Mouse (Mus musculus) thymus, adult 2 months (tissue): ENCODE results near the gene Olfr1500. TPM values are rescaled to one million over a fixed set of nuclear protein-coding genes. Genes with fewer than 3 reads are reported as not detected.
"Not testable (repeated sequence)": the region's sequence is repeated elsewhere in the genome, so short reads cannot be mapped to it uniquely, and the experiment has no call there.

Experiments
- DNase-seq: peaks from one replicate; pipeline ENCODE4 v3.0.0; 2021
- H3K27ac ChIP-seq: fragments of 200-500 bp; 2 replicates; pipeline ENCODE4 v1.5.1; 2012; ENCODE audit warnings: low read length, control low read depth; ENCODE audit not compliant: control insufficient read depth, insufficient read depth
- H3K27me3 ChIP-seq: fragments of 200-500 bp; 2 replicates; pipeline ENCODE4 v1.6.1; 2012; ENCODE audit warnings: mild to moderate bottlenecking, low read length, moderate library complexity, mixed read lengths; ENCODE audit not compliant: control insufficient read depth, insufficient read depth
- H3K36me3 ChIP-seq: fragments of 200-500 bp; 2 replicates; pipeline ENCODE4 v1.6.1; 2012; ENCODE audit warnings: mild to moderate bottlenecking, low read length, moderate library complexity; ENCODE audit not compliant: control insufficient read depth, insufficient read depth
- H3K4me1 ChIP-seq: fragments of 200-500 bp; replicated peaks from 2 replicates; pipeline ENCODE4 v1.6.1; 2012; ENCODE audit warnings: low read length; ENCODE audit not compliant: control insufficient read depth, insufficient read depth
- H3K4me3 ChIP-seq: fragments of 200-500 bp; 2 replicates; pipeline ENCODE4 v1.5.1; 2012; ENCODE audit warnings: mild to moderate bottlenecking, low read length, control low read depth, moderate library complexity; ENCODE audit not compliant: control insufficient read depth, insufficient read depth
- CTCF ChIP-seq: fragments of 200-500 bp; IDR thresholded peaks from 2 replicates; pipeline ENCODE4 v1.5.1; 2012; ENCODE audit warnings: mild to moderate bottlenecking, control low read depth, low read length, moderate library complexity, borderline replicate concordance; ENCODE audit not compliant: control insufficient read depth, poor library complexity, insufficient read depth; ENCODE audit errors: extremely low read depth
- POLR2A ChIP-seq: fragments of 200-500 bp; IDR thresholded peaks from 2 replicates; pipeline ENCODE4 v1.6.1; 2012; ENCODE audit warnings: mild to moderate bottlenecking, low read length, control low read depth, moderate library complexity; ENCODE audit not compliant: control insufficient read depth, poor library complexity, insufficient read depth; ENCODE audit errors: extremely low read depth
- WGBS: fragments of 180-500 bp; shearing (Covaris S2); methylation state at CpG from one replicate; pipeline ENCODE4 v1.1.7; 2018; 5-methylcytosine and 5-hydroxymethylcytosine counted together
- polyA plus RNA-seq: library from polyadenylated mRNA; depleted of rRNA; stranded (reverse); fragments of >200 nt; gene quantifications from 2 replicates; pipeline ENCODE4 v1.2.3, GENCODE M21; 2012; rRNA removed

Olfr1500 gene
- polyA plus RNA-seq: not detected in 2 replicates

GRCm38 (mm10) chr19:13830388-13830787, at the start of gene Olfr1500:
TSS of gene Olfr1500 (minus strand) at chr19:13830488.
- Histone ChIP-seq H3K27me3 (no peaks in the 10 kb centered on the region), H3K4me1 (no peaks in the 10 kb centered on the region), H3K27ac (no peak within 1 kb of the TSS), H3K4me3 (no peak within 1 kb of the TSS), H3K36me3 (no peaks in the 10 kb centered on the region)
- TF ChIP-seq CTCF (no peak), POLR2A (no peak)
- no peak for DNase-seq

GRCm38 (mm10) chr19:13861495-13861894, 31.2 kb upstream of the Olfr1500 start, which contains the start of gene Olfr1502:
TSS of gene Olfr1502 (plus strand) at chr19:13861795.
- Histone ChIP-seq H3K36me3 (no peaks in the 10 kb centered on the region), H3K4me3 (no peak within 1 kb of the TSS), H3K4me1 (no peaks in the 10 kb centered on the region), H3K27me3 (no peaks in the 10 kb centered on the region), H3K27ac (no peak within 1 kb of the TSS)
- WGBS: 90% methylated on average over 1 of the region's 1 CpGs
- TF ChIP-seq POLR2A (no peak), CTCF (no peak)
- DNase-seq: no peak

GRCm38 (mm10) chr19:13850592-13850991, 20.3 kb upstream of the Olfr1500 start, which contains the start of gene Olfr1501:
TSS of gene Olfr1501 (minus strand) at chr19:13850692.
- not testable (repeated sequence) for DNase-seq, H3K27me3 ChIP-seq, H3K36me3 ChIP-seq, H3K27ac ChIP-seq, H3K4me1 ChIP-seq, H3K4me3 ChIP-seq

GRCm38 (mm10) chr19:13828447-13828846, 1.8 kb downstream of the Olfr1500 start:
- 87% methylated on average over 3 of the region's 3 CpGs for WGBS
- no peak for TF ChIP-seq POLR2A
- TF ChIP-seq CTCF: no peak
- H3K27me3 ChIP-seq: no peaks in the 10 kb centered on the region
- no peak for DNase-seq
- H3K36me3 ChIP-seq: no peaks in the 10 kb centered on the region
- no peaks in the 10 kb centered on the region for H3K4me1 ChIP-seq
- no peak overlapping the region for H3K27ac ChIP-seq
- no peak overlapping the region for H3K4me3 ChIP-seq

- no peak for TF ChIP-seq CTCF
- TF ChIP-seq POLR2A: no peak
- DNase-seq: no peak
- Histone ChIP-seq H3K4me1 (no peaks in the 10 kb centered on the region), H3K36me3 (no peaks in the 10 kb centered on the region), H3K27me3 (no peaks in the 10 kb centered on the region), H3K4me3 (no peak overlapping the region), H3K27ac (no peak overlapping the region)
- 30% methylated on average over 5 of the region's 5 CpGs for WGBS
These were observed 9.4 kb downstream of the Olfr1500 start for GRCm38 (mm10) chr19:13820847-13821246.

GRCm38 (mm10) chr19:13819347-13819746, 10.9 kb downstream of the Olfr1500 start, which contains the start of gene Olfr1499:
TSS of gene Olfr1499 (minus strand) at chr19:13819447.
- no peaks in the 10 kb centered on the region for H3K36me3 ChIP-seq
- H3K27me3 ChIP-seq: no peaks in the 10 kb centered on the region
- DNase-seq: no peak
- H3K27ac ChIP-seq: no peak within 1 kb of the TSS
- TF ChIP-seq CTCF (no peak), POLR2A (no peak)
- H3K4me1 ChIP-seq: no peaks in the 10 kb centered on the region
- no peak within 1 kb of the TSS for H3K4me3 ChIP-seq

GRCm38 (mm10) chr19:13818827-13819226, 11.5 kb downstream of the Olfr1500 start:
- WGBS: 40% methylated on average over 5 of the region's 5 CpGs

More at GRCm38 (mm10) chr19:13818827-13819226, 11.5 kb downstream of the Olfr1500 start:
- no peaks in the 10 kb centered on the region for H3K27me3 ChIP-seq
- H3K4me1 ChIP-seq: no peaks in the 10 kb centered on the region
- no peaks in the 10 kb centered on the region for H3K36me3 ChIP-seq
- TF ChIP-seq POLR2A (no peak), CTCF (no peak)
- no peak overlapping the region for H3K27ac ChIP-seq
- DNase-seq: no peak
- no peak overlapping the region for H3K4me3 ChIP-seq
